Mouse (Mus musculus) neural tube, embryonic 11.5 days (tissue): ENCODE data around the gene Diras2. TPM values are rescaled to one million over a fixed set of nuclear protein-coding genes. Genes with fewer than 3 reads are reported as not detected.

Experiments
- ATAC-seq: fragments of 200-750 bp; cut with Nextera tagmentation; 2 replicates; pipeline ENCODE4 v1.8.0; 2017; ENCODE audit warnings: moderate number of reproducible peaks, mild to moderate bottlenecking, moderate TSS enrichment, moderate library complexity; ENCODE audit not compliant: insufficient read depth, low FRiP score, low TSS enrichment
- DNase-seq: peaks from one replicate; pipeline ENCODE4 v3.0.0-alpha.2; 2015; ENCODE audit warnings: low spot score
- H3K27ac ChIP-seq: fragments of 300-500 bp; sonication (generic); 2 replicates; pipeline ENCODE4 v1.5.1; 2014; ENCODE audit warnings: low read depth, mild to moderate bottlenecking, low read length
- H3K27me3 ChIP-seq: fragments of 300-500 bp; sonication (generic); 2 replicates; pipeline ENCODE4 v1.6.1; 2014; ENCODE audit warnings: mild to moderate bottlenecking, low read length, mixed read lengths; ENCODE audit not compliant: control insufficient read depth, insufficient read depth
- H3K36me3 ChIP-seq: fragments of 300-500 bp; sonication (generic); 2 replicates; pipeline ENCODE4 v1.6.1; 2014; ENCODE audit warnings: mild to moderate bottlenecking, low read length, moderate library complexity, mixed read lengths; ENCODE audit not compliant: control insufficient read depth, insufficient read depth
- H3K4me1 ChIP-seq: fragments of 300-500 bp; sonication (generic); 2 replicates; pipeline ENCODE4 v1.6.1; 2014; ENCODE audit warnings: low read length, mixed read lengths; ENCODE audit not compliant: control insufficient read depth, insufficient read depth
- H3K4me2 ChIP-seq: fragments of 300-500 bp; sonication (generic); 2 replicates; pipeline ENCODE4 v1.6.1; 2014; ENCODE audit warnings: low read depth, mild to moderate bottlenecking, moderate library complexity
- H3K4me3 ChIP-seq: fragments of 300-500 bp; sonication (generic); 2 replicates; pipeline ENCODE4 v1.5.1; 2014; ENCODE audit warnings: low read depth, low read length
- H3K9ac ChIP-seq: fragments of 300-500 bp; sonication (generic); 2 replicates; pipeline ENCODE4 v1.6.1; 2014; ENCODE audit warnings: mild to moderate bottlenecking, low read length
- H3K9me3 ChIP-seq: fragments of 300-500 bp; sonication (generic); 2 replicates; pipeline ENCODE4 v1.6.1; 2016; ENCODE audit warnings: low read length; ENCODE audit not compliant: control insufficient read depth
- WGBS: fragments of 180-500 bp; shearing (Covaris S2); extraction: QIAGEN DNeasy Blood & Tissue Kit; methylation state at CpG from one replicate; pipeline ENCODE4 v1.1.7; 2014; 5-methylcytosine and 5-hydroxymethylcytosine counted together
- polyA plus RNA-seq: library from polyadenylated mRNA; unstranded; fragments of >200 nt; fragmentation: Nextera tagmentation; extraction: Ambion mirVana; gene quantifications from 2 replicates; pipeline ENCODE4 v1.2.1, GENCODE M21; 2014

Gene Diras2
- polyA plus RNA-seq, 1 experiment from 2014 or later = 0.15 TPM

- no peaks in the 10 kb centered on the region for H3K4me1 ChIP-seq
- H3K27me3 ChIP-seq = no peaks in the 10 kb centered on the region
- H3K4me2 ChIP-seq = no peak overlapping the region
- ATAC-seq (no peak), DNase-seq (no peak)
- no peaks in the 10 kb centered on the region for H3K9me3 ChIP-seq
- H3K4me3 ChIP-seq = no peak overlapping the region
- no peaks in the 10 kb centered on the region for H3K36me3 ChIP-seq
- H3K27ac ChIP-seq = no peak overlapping the region
- 79% methylated on average over 9 of the region's 9 CpGs for WGBS
- H3K9ac ChIP-seq = no peak overlapping the region
Observed at GRCm38 (mm10) chr13:52572451-52573446, 41.7 kb upstream of the Diras2 start.

DNA sequence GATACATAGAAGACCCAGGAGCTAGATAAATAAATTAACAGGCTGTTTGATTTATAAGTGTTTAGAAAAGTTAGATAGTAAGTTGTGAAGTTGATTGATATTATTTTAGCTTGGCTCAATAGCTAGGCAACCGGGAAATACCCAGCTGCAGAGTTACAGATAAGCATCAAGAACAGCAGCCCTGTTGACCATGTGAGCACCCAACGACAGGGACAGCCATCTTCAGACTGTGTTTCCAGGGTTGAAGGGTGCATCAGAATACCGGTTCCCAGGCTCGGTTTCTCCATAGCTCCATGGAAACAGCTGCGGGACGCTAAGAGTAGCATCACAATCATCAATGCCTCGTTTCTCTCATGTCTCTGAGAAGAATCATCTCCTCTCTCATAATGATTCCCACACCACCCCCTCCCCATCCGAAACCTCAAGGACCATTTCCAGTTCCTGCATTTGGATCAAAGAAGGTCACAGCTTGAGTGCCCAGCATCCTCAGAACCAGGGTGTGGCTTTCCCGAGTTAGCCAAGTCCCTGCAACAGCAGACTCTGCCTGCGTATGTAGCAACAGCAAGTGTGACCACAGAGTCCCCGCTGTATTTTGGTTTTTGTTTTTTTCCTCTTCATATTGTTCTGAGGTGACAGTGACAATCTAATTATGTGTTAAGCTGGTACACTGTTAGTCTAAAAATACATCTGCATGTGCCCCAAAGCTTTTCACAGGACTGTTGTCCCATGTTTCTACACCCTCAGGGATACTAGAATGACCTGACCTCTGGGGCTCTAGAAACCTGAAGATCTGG lies 40.7 kb upstream of the Diras2 start:
- Histone ChIP-seq H3K4me3 (no peak overlapping the region), H3K27me3 (no peaks in the 10 kb centered on the region), H3K36me3 (no peaks in the 10 kb centered on the region), H3K4me2 (no peak overlapping the region), H3K27ac (no peak overlapping the region), H3K9me3 (no peaks in the 10 kb centered on the region), H3K9ac (no peak overlapping the region), H3K4me1 (no peaks in the 10 kb centered on the region)
- WGBS = 87% methylated on average over 11 of the region's 11 CpGs
- DNase-seq = no peak
- no peak for ATAC-seq

DNA sequence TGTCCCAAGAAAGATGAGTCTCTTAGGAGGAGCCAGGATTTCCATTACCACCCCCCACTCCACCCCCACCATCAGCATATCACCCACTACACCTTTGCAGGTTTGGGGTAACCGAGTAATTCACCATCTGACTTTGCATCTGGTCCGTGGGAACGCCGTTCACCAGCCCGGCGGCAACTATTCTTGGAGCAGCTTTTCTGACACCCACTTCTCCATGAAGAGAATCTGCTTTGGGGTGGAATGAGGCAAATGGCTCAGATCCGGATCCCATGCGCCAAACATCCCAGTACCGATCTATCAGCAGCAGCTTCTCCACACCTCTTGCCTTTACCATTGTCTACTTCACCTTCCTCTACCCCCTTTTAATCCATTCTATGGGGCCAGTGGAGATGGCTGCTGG lies 39.2 kb upstream of the Diras2 start:
- no peaks in the 10 kb centered on the region for H3K4me1 ChIP-seq
- ATAC-seq = no peak
- H3K36me3 ChIP-seq = no peaks in the 10 kb centered on the region
- no peaks in the 10 kb centered on the region for H3K9me3 ChIP-seq
- H3K27ac ChIP-seq = no peak overlapping the region
- no peak overlapping the region for H3K9ac ChIP-seq
- no peak overlapping the region for H3K4me3 ChIP-seq
- DNase-seq = no peak
- H3K27me3 ChIP-seq = no peaks in the 10 kb centered on the region
- 89% methylated on average over 9 of the region's 9 CpGs for WGBS
- H3K4me2 ChIP-seq = no peak overlapping the region

GRCm38 (mm10) chr13:52569194-52569769 lies 38.2 kb upstream of the Diras2 start:
- 75% methylated on average over 8 of the region's 8 CpGs for WGBS
- H3K27me3 ChIP-seq = no peaks in the 10 kb centered on the region
- no peaks in the 10 kb centered on the region for H3K9me3 ChIP-seq
- ATAC-seq (no peak), DNase-seq (no peak)
- H3K36me3 ChIP-seq = no peaks in the 10 kb centered on the region
- H3K27ac ChIP-seq = no peak overlapping the region
- H3K4me3 ChIP-seq = no peak overlapping the region
- no peak overlapping the region for H3K9ac ChIP-seq
- no peak overlapping the region for H3K4me2 ChIP-seq
- H3K4me1 ChIP-seq = no peaks in the 10 kb centered on the region

- 74% methylated on average over 7 of the region's 7 CpGs for WGBS
- ATAC-seq = no peak
- H3K27ac ChIP-seq = no peak overlapping the region
- H3K4me3 ChIP-seq = no peak overlapping the region
- H3K36me3 ChIP-seq = no peaks in the 10 kb centered on the region
- no peak overlapping the region for H3K4me2 ChIP-seq
- no peak for DNase-seq
- no peaks in the 10 kb centered on the region for H3K9me3 ChIP-seq
- no peak overlapping the region for H3K9ac ChIP-seq
- H3K27me3 ChIP-seq = no peaks in the 10 kb centered on the region
- peaks cover 4% of the 10 kb centered on the region; the same call in 1 of the 2 replicates for H3K4me1 ChIP-seq
Observed at GRCm38 (mm10) chr13:52566777-52567176, 35.7 kb upstream of the Diras2 start.

DNA sequence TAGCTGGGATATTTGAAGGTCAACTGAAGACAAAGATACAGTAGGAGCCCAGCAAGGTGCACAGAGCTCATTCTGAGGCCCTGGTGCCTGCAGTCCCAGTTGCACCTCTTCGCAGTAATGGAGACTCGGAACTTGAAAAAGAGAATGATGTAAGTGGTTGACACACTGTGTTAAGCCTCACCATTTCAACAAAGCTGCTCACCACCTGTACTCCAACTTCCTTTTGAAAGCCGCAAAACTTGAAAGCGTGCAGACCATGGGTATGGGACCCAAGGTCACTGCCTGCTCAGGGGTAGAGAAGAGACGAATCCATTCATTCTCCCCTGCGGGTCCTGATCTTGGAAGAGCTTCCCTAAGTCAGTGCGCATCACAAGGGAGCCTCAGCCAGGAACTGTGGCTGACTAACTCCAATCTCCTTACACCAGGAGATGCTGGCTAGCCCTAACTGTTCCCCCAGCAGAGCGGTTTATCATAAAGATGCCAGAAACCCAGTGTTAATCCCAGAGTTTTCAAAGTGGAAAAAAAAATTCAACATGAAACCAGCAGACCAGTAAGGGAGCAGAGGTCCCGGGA lies 35.2 kb upstream of the Diras2 start:
- Histone ChIP-seq H3K4me1 (peaks cover 4% of the 10 kb centered on the region), H3K27me3 (no peaks in the 10 kb centered on the region), H3K27ac (no peak overlapping the region), H3K9me3 (no peaks in the 10 kb centered on the region), H3K4me2 (no peak overlapping the region), H3K9ac (no peak overlapping the region), H3K4me3 (no peak overlapping the region), H3K36me3 (no peaks in the 10 kb centered on the region)
- 88% methylated on average over 9 of the region's 9 CpGs for WGBS
- DNase-seq (no peak), ATAC-seq (no peak)

DNA sequence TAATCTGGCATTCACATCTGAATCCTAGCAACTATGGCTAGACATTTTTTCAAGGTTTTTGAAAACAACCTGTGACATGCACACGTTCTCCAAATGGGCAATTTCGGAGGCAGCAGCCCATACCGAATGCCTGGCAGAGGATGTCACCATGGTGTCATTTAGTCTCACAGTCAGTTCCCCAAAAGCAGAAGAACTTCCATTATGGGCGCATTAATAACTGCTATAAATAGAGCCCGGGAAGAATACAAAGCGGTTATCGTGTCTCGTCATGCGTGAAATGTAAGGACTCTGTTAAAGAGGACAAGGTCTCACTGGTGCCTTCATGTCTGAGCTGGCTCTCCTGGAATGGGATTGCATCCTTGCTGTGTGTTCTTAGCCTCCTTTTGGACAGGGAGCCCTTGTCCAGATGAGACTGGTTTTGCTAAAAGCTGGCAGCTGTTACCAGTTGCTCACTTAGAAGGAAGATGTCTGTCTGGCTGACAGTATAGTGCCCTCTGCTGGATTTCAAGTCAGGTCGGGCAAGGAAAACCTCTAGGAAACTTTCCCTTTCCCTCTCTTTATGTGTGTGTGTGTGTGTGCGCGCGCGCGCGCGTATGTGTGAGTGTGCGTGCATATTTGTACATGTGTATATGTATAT lies 34.1 kb upstream of the Diras2 start:
- Histone ChIP-seq H3K9ac (no peak overlapping the region), H3K27ac (no peak overlapping the region), H3K4me3 (no peak overlapping the region), H3K9me3 (no peaks in the 10 kb centered on the region), H3K27me3 (no peaks in the 10 kb centered on the region), H3K36me3 (no peaks in the 10 kb centered on the region), H3K4me2 (no peak overlapping the region), H3K4me1 (peaks cover 4% of the 10 kb centered on the region)
- WGBS = 89% methylated on average over 18 of the region's 18 CpGs
- ATAC-seq (no peak), DNase-seq (peak; percentile 17)

- H3K9me3 ChIP-seq = no peaks in the 10 kb centered on the region
- ATAC-seq (0 out of 2 replicates have a peak, but pooled peaks have one; percentile 27), DNase-seq (no peak)
- H3K9ac ChIP-seq = no peak overlapping the region
- no peak overlapping the region for H3K27ac ChIP-seq
- no peaks in the 10 kb centered on the region for H3K27me3 ChIP-seq
- H3K4me1 ChIP-seq = peaks cover 4% of the 10 kb centered on the region
- 27% methylated on average over 4 of the region's 4 CpGs for WGBS
- H3K36me3 ChIP-seq = no peaks in the 10 kb centered on the region
- H3K4me3 ChIP-seq = no peak overlapping the region
- H3K4me2 ChIP-seq = no peak overlapping the region
Observed at GRCm38 (mm10) chr13:52562166-52562571, 31.1 kb upstream of the Diras2 start.
